Mouse (Mus musculus) spleen, adult 2 months (tissue): ENCODE measurements at regions not wholly inside any gene's neighbourhood (a gene's known extent, or its start where the extent isn't known, plus 50 kb on each side); places are given as distances from the start of the nearest gene placed in this dataset.

Source experiments
- CTCF ChIP-seq: fragments of 200-500 bp; IDR thresholded peaks from 2 replicates; pipeline ENCODE4 v1.5.1; 2011; ENCODE audit warnings: mild to moderate bottlenecking, inconsistent platforms; ENCODE audit not compliant: insufficient read depth, insufficient read length, insufficient replicate concordance; ENCODE audit errors: extremely low read depth
- POLR2A ChIP-seq: fragments of 200-500 bp; IDR thresholded peaks from 2 replicates; pipeline ENCODE4 v1.6.1; 2011; ENCODE audit warnings: low read depth, low read length, inconsistent platforms

DNA sequence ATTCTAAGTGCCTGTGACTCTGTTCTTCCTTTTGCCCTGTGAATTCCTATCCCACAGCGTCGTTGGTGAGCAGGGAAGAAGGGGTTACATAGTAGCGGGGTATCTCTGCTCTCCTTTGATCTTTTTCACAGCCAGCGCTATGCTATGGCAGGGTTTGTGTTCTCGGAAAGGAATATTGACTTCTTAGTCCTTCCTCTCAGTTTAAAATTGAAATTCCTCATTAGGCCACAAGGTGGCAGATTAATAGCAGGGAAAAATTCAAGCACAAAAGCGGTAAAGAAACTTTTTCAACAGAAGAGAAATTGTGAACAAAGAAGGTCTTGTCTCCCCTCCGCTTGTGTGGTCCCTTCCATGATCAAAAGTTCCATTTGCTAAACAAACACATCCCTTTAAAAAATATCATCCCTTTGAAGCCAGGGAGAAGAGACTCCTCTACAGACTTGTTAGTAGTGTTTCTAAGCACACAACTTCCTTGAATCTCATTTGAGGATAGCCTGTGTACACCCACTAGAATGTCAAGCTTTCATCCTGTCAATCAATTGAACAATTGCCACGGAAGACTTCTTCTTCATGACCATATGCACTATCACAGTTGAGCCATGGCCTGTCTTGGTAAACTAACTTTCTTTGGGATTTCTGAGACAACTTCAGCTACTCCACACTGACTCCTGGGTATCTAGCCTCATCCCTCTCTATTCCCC, 181.8 kb upstream of the Nampt start:
- TF ChIP-seq CTCF: no peak
- TF ChIP-seq POLR2A: no peak
